Mouse (Mus musculus) liver, embryonic 15.5 days (tissue): ENCODE measurements around the gene Zbtb42. TPM values are rescaled to one million over a fixed set of nuclear protein-coding genes. Genes with fewer than 3 reads are reported as not detected.

Source experiments
- ATAC-seq: fragments of 200-750 bp; cut with Nextera tagmentation; 2 replicates; pipeline ENCODE4 v1.8.0; 2017; ENCODE audit warnings: moderate number of reproducible peaks, mild to moderate bottlenecking, moderate library complexity; ENCODE audit not compliant: insufficient read depth
- H3K27ac ChIP-seq: fragments of 300-500 bp; sonication (generic); replicated peaks from 2 replicates; pipeline ENCODE4 v1.5.1; 2015; ENCODE audit warnings: mild to moderate bottlenecking, inconsistent platforms
- H3K27me3 ChIP-seq: fragments of 300-500 bp; sonication (generic); 2 replicates; pipeline ENCODE4 v1.6.1; 2015; ENCODE audit warnings: mild to moderate bottlenecking, inconsistent platforms
- H3K36me3 ChIP-seq: fragments of 300-500 bp; sonication (generic); replicated peaks from 2 replicates; pipeline ENCODE4 v1.6.1; 2015; ENCODE audit warnings: moderate library complexity, mild to moderate bottlenecking, inconsistent platforms
- H3K4me1 ChIP-seq: fragments of 300-500 bp; sonication (generic); replicated peaks from 2 replicates; pipeline ENCODE4 v1.6.1; 2015; ENCODE audit warnings: inconsistent platforms
- H3K4me2 ChIP-seq: fragments of 300-500 bp; sonication (generic); 2 replicates; pipeline ENCODE4 v1.6.1; 2015; ENCODE audit warnings: moderate library complexity, mild to moderate bottlenecking, inconsistent platforms
- H3K4me3 ChIP-seq: fragments of 300-500 bp; sonication (generic); replicated peaks from 2 replicates; pipeline ENCODE4 v1.5.1; 2015; ENCODE audit warnings: mild to moderate bottlenecking, inconsistent platforms
- H3K9ac ChIP-seq: fragments of 300-500 bp; sonication (generic); 2 replicates; pipeline ENCODE4 v1.6.1; 2015; ENCODE audit warnings: moderate library complexity, mild to moderate bottlenecking, inconsistent platforms
- H3K9me3 ChIP-seq: fragments of 300-500 bp; sonication (generic); replicated peaks from 2 replicates; pipeline ENCODE4 v1.6.1; 2016; ENCODE audit warnings: inconsistent platforms
- WGBS: fragments of 180-500 bp; shearing (Covaris S2); methylation state at CpG from one replicate; pipeline ENCODE4 v1.1.7; 2015; ENCODE audit warnings: mixed read lengths; ENCODE audit not compliant: insufficient replicate concordance; 5-methylcytosine and 5-hydroxymethylcytosine counted together
- polyA plus RNA-seq: library from polyadenylated mRNA; unstranded; fragments of >200 nt; fragmentation: Nextera tagmentation; extraction: Ambion mirVana; gene quantifications from 2 replicates; pipeline ENCODE4 v1.2.1, GENCODE M21; 2015

The Zbtb42 gene
- polyA plus RNA-seq = 1.0 and 1.2 TPM in 2 replicates

DNA sequence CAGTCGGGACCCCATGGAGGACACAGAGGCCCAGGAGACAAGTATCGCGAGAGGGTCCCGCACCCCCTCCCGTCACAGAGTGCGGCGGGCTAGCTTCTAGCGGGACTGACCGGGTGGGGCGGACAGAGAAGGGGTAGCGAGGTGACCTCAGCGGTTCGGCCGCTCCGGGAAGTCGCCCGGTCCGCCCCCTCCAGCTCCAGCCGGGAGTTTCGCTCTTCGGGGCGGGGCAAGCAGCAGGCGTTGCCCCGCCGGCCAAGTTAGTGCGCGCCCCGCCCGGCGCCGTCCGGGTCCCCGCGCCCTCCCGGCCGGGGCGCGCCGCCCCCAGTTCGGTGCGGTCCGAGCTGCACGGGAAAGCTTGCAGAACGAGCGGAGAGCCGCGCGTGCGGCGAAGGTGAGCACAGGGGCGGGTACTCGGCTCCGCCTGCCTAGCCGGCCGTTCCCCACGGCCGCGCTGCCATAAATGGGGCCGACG lies at the start of gene Zbtb42:
Zbtb42 (plus strand) TSS at position 274 of the 472 bp plus-strand sequence.
- H3K27ac ChIP-seq = no peak within 1 kb of the TSS
- no peak for ATAC-seq
- WGBS = under 1% methylated on average over 60 of the region's 60 CpGs

GRCm38 (mm10) chr12:112628928-112629721 lies 49.5 kb upstream of the Zbtb42 start:
- H3K36me3 ChIP-seq = no peaks in the 10 kb centered on the region
- ATAC-seq = peak; percentile 58
- peak overlapping the region; percentile 59 for H3K4me2 ChIP-seq
- H3K9me3 ChIP-seq = no peaks in the 10 kb centered on the region
- 11% methylated on average over 19 of the region's 19 CpGs for WGBS
- peak overlapping the region; percentile 77 for H3K27ac ChIP-seq
- H3K4me1 ChIP-seq = peaks cover 68% of the 10 kb centered on the region
- no peaks in the 10 kb centered on the region for H3K27me3 ChIP-seq
- H3K4me3 ChIP-seq = peak overlapping the region; percentile 22; the same call in 1 of the 2 replicates
- H3K9ac ChIP-seq = no peak overlapping the region

More for the DNA sequence above, at the start of gene Zbtb42:
- no peaks in the 10 kb centered on the region for H3K9me3 ChIP-seq
- peak within 1 kb of the TSS; percentile 51 for H3K9ac ChIP-seq
- peaks cover 36% of the 10 kb centered on the region for H3K4me1 ChIP-seq
- peak within 1 kb of the TSS; percentile 63 for H3K4me3 ChIP-seq
- no peaks in the 10 kb centered on the region for H3K36me3 ChIP-seq
- H3K4me2 ChIP-seq = peak within 1 kb of the TSS; percentile 82
- H3K27me3 ChIP-seq = peaks cover 84% of the 10 kb centered on the region

DNA sequence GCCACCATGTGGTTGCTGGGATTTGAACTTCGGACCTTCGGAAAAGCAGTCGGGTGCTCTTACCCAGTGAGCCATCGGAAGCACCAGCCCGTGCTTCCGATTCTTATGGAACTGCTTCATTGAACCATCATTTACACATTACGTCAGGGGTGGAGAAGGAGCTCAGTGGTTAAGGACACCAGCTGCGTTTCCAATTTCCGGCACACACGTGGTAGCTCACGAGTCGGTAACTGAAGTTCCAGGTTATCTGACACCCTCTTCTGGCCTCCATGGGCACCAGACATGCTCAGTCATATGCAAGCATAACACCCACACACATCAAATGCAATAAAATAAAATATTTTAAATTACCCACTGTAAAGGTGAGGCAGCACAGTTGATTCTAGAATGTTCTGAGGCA lies 48.6 kb upstream of the Zbtb42 start:
- H3K27me3 ChIP-seq = no peaks in the 10 kb centered on the region
- no peaks in the 10 kb centered on the region for H3K9me3 ChIP-seq
- peaks cover 74% of the 10 kb centered on the region for H3K4me1 ChIP-seq
- H3K4me2 ChIP-seq = no peak overlapping the region
- no peaks in the 10 kb centered on the region for H3K36me3 ChIP-seq
- H3K4me3 ChIP-seq = no peak overlapping the region
- no peak overlapping the region for H3K9ac ChIP-seq
- 75% methylated on average over 12 of the region's 12 CpGs for WGBS
- no peak overlapping the region for H3K27ac ChIP-seq
- no peak for ATAC-seq

GRCm38 (mm10) chr12:112630796-112631195 lies 47.8 kb upstream of the Zbtb42 start:
- H3K27ac ChIP-seq = no peak overlapping the region; the same call in 1 of the 2 replicates
- H3K4me1 ChIP-seq = peaks cover 74% of the 10 kb centered on the region
- H3K36me3 ChIP-seq = no peaks in the 10 kb centered on the region
- H3K4me3 ChIP-seq = no peak overlapping the region
- WGBS = 55% methylated on average over 5 of the region's 5 CpGs
- no peaks in the 10 kb centered on the region for H3K27me3 ChIP-seq
- no peak overlapping the region for H3K9ac ChIP-seq
- H3K4me2 ChIP-seq = no peak overlapping the region
- H3K9me3 ChIP-seq = no peaks in the 10 kb centered on the region
- ATAC-seq = no peak

DNA sequence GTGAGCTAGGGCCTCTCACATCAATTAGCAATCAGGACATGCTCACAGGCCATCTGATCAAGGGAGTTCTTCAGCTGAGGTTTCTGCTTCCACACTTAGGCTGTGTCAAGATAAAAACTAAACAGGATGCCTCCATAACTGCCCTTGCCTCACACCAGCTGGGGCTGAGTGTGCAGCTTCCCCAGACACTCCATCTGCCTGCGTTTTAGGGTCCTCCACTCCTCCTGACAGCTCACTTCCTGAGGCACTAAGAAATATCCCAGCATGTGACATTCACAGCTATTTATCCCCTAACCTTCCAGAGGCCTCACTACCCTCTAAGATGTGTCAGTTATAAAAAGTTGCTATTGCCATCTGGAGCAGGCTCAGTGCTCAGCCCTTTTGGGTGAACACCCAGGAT lies 47.2 kb upstream of the Zbtb42 start:
- ATAC-seq = no peak

GRCm38 (mm10) chr12:112632084-112632777 lies 46.4 kb upstream of the Zbtb42 start:
- Histone ChIP-seq H3K27ac (peak overlapping the region; percentile 56), H3K4me2 (peak overlapping the region; percentile 33), H3K36me3 (no peaks in the 10 kb centered on the region), H3K9me3 (no peaks in the 10 kb centered on the region), H3K4me1 (peaks cover 64% of the 10 kb centered on the region), H3K4me3 (no peak overlapping the region), H3K9ac (no peak overlapping the region), H3K27me3 (no peaks in the 10 kb centered on the region)
- no peak for ATAC-seq
- WGBS = 53% methylated on average over 11 of the region's 11 CpGs

More for the DNA sequence above, 47.2 kb upstream of the Zbtb42 start:
- H3K27ac ChIP-seq = 0 out of 2 replicates have a peak overlapping the region, but pooled peaks have one; percentile 56
- H3K36me3 ChIP-seq = no peaks in the 10 kb centered on the region
- H3K27me3 ChIP-seq = no peaks in the 10 kb centered on the region
- H3K4me3 ChIP-seq = no peak overlapping the region
- H3K4me1 ChIP-seq = peaks cover 71% of the 10 kb centered on the region
- 19% methylated on average over 1 of the region's 1 CpGs for WGBS
- H3K4me2 ChIP-seq = no peak overlapping the region
- H3K9me3 ChIP-seq = no peaks in the 10 kb centered on the region
- H3K9ac ChIP-seq = no peak overlapping the region

DNA sequence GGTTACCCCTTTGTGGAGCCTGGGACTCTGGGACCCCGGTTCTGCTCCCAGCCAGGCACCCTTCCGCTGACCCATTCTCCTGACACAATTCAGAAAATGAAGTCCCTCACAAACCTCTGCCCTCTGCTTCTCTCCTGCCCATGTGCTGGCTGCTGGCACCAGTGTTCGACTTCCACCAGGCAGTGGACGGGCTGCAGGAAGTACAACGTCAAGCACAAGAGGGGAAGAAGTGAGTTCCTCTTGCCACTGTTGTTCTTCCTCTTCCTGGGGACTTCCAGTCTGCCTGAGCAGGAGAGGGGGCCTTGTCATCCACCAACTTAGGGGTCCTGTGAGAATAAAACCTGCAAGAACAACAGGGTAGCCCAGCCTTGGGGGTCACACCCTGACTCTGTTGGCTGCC lies 45.7 kb upstream of the Zbtb42 start:
- ATAC-seq = no peak
- no peaks in the 10 kb centered on the region for H3K36me3 ChIP-seq
- H3K9me3 ChIP-seq = no peaks in the 10 kb centered on the region
- no peak overlapping the region for H3K9ac ChIP-seq
- H3K27me3 ChIP-seq = no peaks in the 10 kb centered on the region
- peaks cover 64% of the 10 kb centered on the region for H3K4me1 ChIP-seq
- peak overlapping the region; percentile 33; the same call in 1 of the 2 replicates for H3K4me2 ChIP-seq
- H3K4me3 ChIP-seq = no peak overlapping the region
- 41% methylated on average over 5 of the region's 5 CpGs for WGBS
- H3K27ac ChIP-seq = peak overlapping the region; percentile 56

- 0 out of 2 replicates have a peak overlapping the region, but pooled peaks have one; percentile 26 for H3K27ac ChIP-seq
- H3K36me3 ChIP-seq = no peaks in the 10 kb centered on the region
- WGBS = 61% methylated on average over 9 of the region's 9 CpGs
- H3K4me2 ChIP-seq = no peak overlapping the region
- no peak for ATAC-seq
- no peaks in the 10 kb centered on the region for H3K27me3 ChIP-seq
- no peak overlapping the region for H3K9ac ChIP-seq
- H3K9me3 ChIP-seq = no peaks in the 10 kb centered on the region
- peaks cover 56% of the 10 kb centered on the region for H3K4me1 ChIP-seq
- no peak overlapping the region for H3K4me3 ChIP-seq
Measured at GRCm38 (mm10) chr12:112633686-112634085, 44.9 kb upstream of the Zbtb42 start.

GRCm38 (mm10) chr12:112639526-112639925 lies 39.1 kb upstream of the Zbtb42 start:
- H3K9me3 ChIP-seq = no peaks in the 10 kb centered on the region
- H3K27me3 ChIP-seq = no peaks in the 10 kb centered on the region
- no peak overlapping the region for H3K4me2 ChIP-seq
- ATAC-seq = no peak
- no peak overlapping the region for H3K9ac ChIP-seq
- WGBS = 73% methylated on average over 10 of the region's 10 CpGs
- H3K4me3 ChIP-seq = no peak overlapping the region
- H3K4me1 ChIP-seq = peaks cover 16% of the 10 kb centered on the region
- H3K36me3 ChIP-seq = no peaks in the 10 kb centered on the region
- H3K27ac ChIP-seq = no peak overlapping the region

DNA sequence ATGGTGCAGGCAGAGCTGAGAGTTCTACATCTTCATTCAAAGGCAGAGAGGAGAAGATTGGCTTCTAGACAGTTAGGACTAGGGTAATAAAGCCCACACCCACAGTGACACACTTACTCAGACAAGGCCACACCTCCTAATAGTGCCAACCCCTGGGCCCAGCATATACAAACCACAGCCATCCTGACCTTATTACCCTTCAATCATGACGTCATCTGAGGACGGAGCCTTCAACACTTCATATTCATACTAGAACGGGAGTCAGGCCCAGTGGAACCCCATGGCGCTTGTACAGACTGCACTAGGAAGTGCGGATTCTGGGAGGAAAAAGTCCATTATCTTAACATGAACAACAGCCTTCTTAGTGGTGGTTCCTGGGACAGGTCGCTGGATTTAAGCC lies 35.5 kb upstream of the Zbtb42 start:
- Histone ChIP-seq H3K4me2 (no peak overlapping the region), H3K4me1 (peaks cover 45% of the 10 kb centered on the region), H3K27me3 (no peaks in the 10 kb centered on the region), H3K4me3 (no peak overlapping the region), H3K27ac (no peak overlapping the region), H3K9me3 (no peaks in the 10 kb centered on the region), H3K36me3 (peaks cover 11% of the 10 kb centered on the region), H3K9ac (no peak overlapping the region)
- 81% methylated on average over 6 of the region's 6 CpGs for WGBS
- no peak for ATAC-seq
